Mouse (Mus musculus) liver, embryonic 15.5 days (tissue): ENCODE results near the gene Wdr59. TPM values are rescaled to one million over a fixed set of nuclear protein-coding genes. Genes with fewer than 3 reads are reported as not detected.

ENCODE experiments used
- ATAC-seq: fragments of 200-750 bp; cut with Nextera tagmentation; 2 replicates; pipeline ENCODE4 v1.8.0; 2017; ENCODE audit warnings: moderate number of reproducible peaks, mild to moderate bottlenecking, moderate library complexity; ENCODE audit not compliant: insufficient read depth
- H3K27ac ChIP-seq: fragments of 300-500 bp; sonication (generic); replicated peaks from 2 replicates; pipeline ENCODE4 v1.5.1; 2015; ENCODE audit warnings: mild to moderate bottlenecking, inconsistent platforms
- H3K27me3 ChIP-seq: fragments of 300-500 bp; sonication (generic); 2 replicates; pipeline ENCODE4 v1.6.1; 2015; ENCODE audit warnings: mild to moderate bottlenecking, inconsistent platforms
- H3K36me3 ChIP-seq: fragments of 300-500 bp; sonication (generic); replicated peaks from 2 replicates; pipeline ENCODE4 v1.6.1; 2015; ENCODE audit warnings: moderate library complexity, mild to moderate bottlenecking, inconsistent platforms
- H3K4me1 ChIP-seq: fragments of 300-500 bp; sonication (generic); replicated peaks from 2 replicates; pipeline ENCODE4 v1.6.1; 2015; ENCODE audit warnings: inconsistent platforms
- H3K4me2 ChIP-seq: fragments of 300-500 bp; sonication (generic); 2 replicates; pipeline ENCODE4 v1.6.1; 2015; ENCODE audit warnings: moderate library complexity, mild to moderate bottlenecking, inconsistent platforms
- H3K4me3 ChIP-seq: fragments of 300-500 bp; sonication (generic); replicated peaks from 2 replicates; pipeline ENCODE4 v1.5.1; 2015; ENCODE audit warnings: mild to moderate bottlenecking, inconsistent platforms
- H3K9ac ChIP-seq: fragments of 300-500 bp; sonication (generic); 2 replicates; pipeline ENCODE4 v1.6.1; 2015; ENCODE audit warnings: moderate library complexity, mild to moderate bottlenecking, inconsistent platforms
- H3K9me3 ChIP-seq: fragments of 300-500 bp; sonication (generic); replicated peaks from 2 replicates; pipeline ENCODE4 v1.6.1; 2016; ENCODE audit warnings: inconsistent platforms
- WGBS: fragments of 180-500 bp; shearing (Covaris S2); methylation state at CpG from one replicate; pipeline ENCODE4 v1.1.7; 2015; ENCODE audit warnings: mixed read lengths; ENCODE audit not compliant: insufficient replicate concordance; 5-methylcytosine and 5-hydroxymethylcytosine counted together
- polyA plus RNA-seq: library from polyadenylated mRNA; unstranded; fragments of >200 nt; fragmentation: Nextera tagmentation; extraction: Ambion mirVana; gene quantifications from 2 replicates; pipeline ENCODE4 v1.2.1, GENCODE M21; 2015

Wdr59 gene
- polyA plus RNA-seq, 1 experiment from 2014 or later, result 1.7 TPM

- Histone ChIP-seq H3K4me1 (no peaks in the 10 kb centered on the region), H3K9me3 (no peaks in the 10 kb centered on the region), H3K4me2 (no peak overlapping the region), H3K9ac (no peak overlapping the region), H3K27ac (no peak overlapping the region), H3K4me3 (no peak overlapping the region), H3K27me3 (no peaks in the 10 kb centered on the region), H3K36me3 (peaks cover 7% of the 10 kb centered on the region; the same call in 1 of the 2 replicates)
- no peak for ATAC-seq
- WGBS, result 76% methylated on average over 9 of the region's 9 CpGs
These were observed 29.4 kb downstream of the Wdr59 start for GRCm38 (mm10) chr8:111492508-111492907.

- Histone ChIP-seq H3K4me3 (no peak overlapping the region), H3K27ac (no peak overlapping the region), H3K27me3 (no peaks in the 10 kb centered on the region), H3K36me3 (peaks cover 7% of the 10 kb centered on the region; the same call in 1 of the 2 replicates), H3K9me3 (no peaks in the 10 kb centered on the region), H3K4me1 (no peaks in the 10 kb centered on the region), H3K9ac (no peak overlapping the region), H3K4me2 (no peak overlapping the region)
- 57% methylated on average over 7 of the region's 7 CpGs for WGBS
- no peak for ATAC-seq
These were observed 30.7 kb downstream of the Wdr59 start for GRCm38 (mm10) chr8:111491191-111491590.

GRCm38 (mm10) chr8:111490034-111490591 is 31.8 kb downstream of the Wdr59 start:
- no peaks in the 10 kb centered on the region for H3K4me1 ChIP-seq
- no peaks in the 10 kb centered on the region for H3K27me3 ChIP-seq
- H3K4me3 ChIP-seq, result no peak overlapping the region
- H3K27ac ChIP-seq, result no peak overlapping the region
- no peaks in the 10 kb centered on the region for H3K9me3 ChIP-seq
- no peak for ATAC-seq
- H3K36me3 ChIP-seq, result peaks cover 4% of the 10 kb centered on the region; the same call in 1 of the 2 replicates
- no peak overlapping the region for H3K4me2 ChIP-seq
- WGBS, result 84% methylated on average over 10 of the region's 10 CpGs
- H3K9ac ChIP-seq, result no peak overlapping the region

GRCm38 (mm10) chr8:111480691-111481090 is 41.2 kb downstream of the Wdr59 start:
- H3K4me1 ChIP-seq, result no peaks in the 10 kb centered on the region
- 84% methylated on average over 8 of the region's 8 CpGs for WGBS
- no peaks in the 10 kb centered on the region for H3K27me3 ChIP-seq
- H3K4me2 ChIP-seq, result no peak overlapping the region
- no peak overlapping the region for H3K9ac ChIP-seq
- no peak overlapping the region for H3K4me3 ChIP-seq
- no peak overlapping the region for H3K27ac ChIP-seq
- H3K36me3 ChIP-seq, result peaks cover 39% of the 10 kb centered on the region
- no peaks in the 10 kb centered on the region for H3K9me3 ChIP-seq
- no peak for ATAC-seq

GRCm38 (mm10) chr8:111477761-111478465 is 44.0 kb downstream of the Wdr59 start:
- Histone ChIP-seq H3K9me3 (no peaks in the 10 kb centered on the region), H3K36me3 (peaks cover 40% of the 10 kb centered on the region), H3K27ac (no peak overlapping the region), H3K4me1 (no peaks in the 10 kb centered on the region), H3K4me3 (no peak overlapping the region), H3K9ac (no peak overlapping the region), H3K4me2 (no peak overlapping the region), H3K27me3 (no peaks in the 10 kb centered on the region)
- 74% methylated on average over 5 of the region's 5 CpGs for WGBS
- no peak for ATAC-seq

GRCm38 (mm10) chr8:111471526-111472081 is 50.3 kb downstream of the Wdr59 start:
- no peak overlapping the region for H3K4me2 ChIP-seq
- no peaks in the 10 kb centered on the region for H3K4me1 ChIP-seq
- H3K9me3 ChIP-seq, result no peaks in the 10 kb centered on the region
- H3K27ac ChIP-seq, result no peak overlapping the region
- 75% methylated on average over 12 of the region's 12 CpGs for WGBS
- H3K27me3 ChIP-seq, result no peaks in the 10 kb centered on the region
- H3K36me3 ChIP-seq, result 0 out of 2 replicates have a peak, but pooled peaks cover 8% of the 10 kb centered on the region
- ATAC-seq, result no peak
- H3K4me3 ChIP-seq, result no peak overlapping the region
- H3K9ac ChIP-seq, result no peak overlapping the region

- 81% methylated on average over 6 of the region's 6 CpGs for WGBS
- H3K36me3 ChIP-seq, result 0 out of 2 replicates have a peak, but pooled peaks cover 4% of the 10 kb centered on the region
- no peaks in the 10 kb centered on the region for H3K27me3 ChIP-seq
- H3K4me1 ChIP-seq, result no peaks in the 10 kb centered on the region
- H3K4me3 ChIP-seq, result no peak overlapping the region
- no peak overlapping the region for H3K4me2 ChIP-seq
- H3K9ac ChIP-seq, result no peak overlapping the region
- ATAC-seq, result no peak
- no peaks in the 10 kb centered on the region for H3K9me3 ChIP-seq
- H3K27ac ChIP-seq, result no peak overlapping the region
These were observed 52.9 kb downstream of the Wdr59 start for GRCm38 (mm10) chr8:111469013-111469412.

- Histone ChIP-seq H3K4me3 (no peak overlapping the region), H3K27me3 (no peaks in the 10 kb centered on the region), H3K4me2 (no peak overlapping the region), H3K9ac (no peak overlapping the region), H3K36me3 (0 out of 2 replicates have a peak, but pooled peaks cover 4% of the 10 kb centered on the region), H3K9me3 (no peaks in the 10 kb centered on the region), H3K4me1 (no peaks in the 10 kb centered on the region), H3K27ac (no peak overlapping the region)
- no peak for ATAC-seq
- 51% methylated on average over 1 of the region's 1 CpGs for WGBS
These were observed 56.6 kb downstream of the Wdr59 start for GRCm38 (mm10) chr8:111465341-111465740.

GRCm38 (mm10) chr8:111464526-111464925 is 57.4 kb downstream of the Wdr59 start:
- ATAC-seq, result no peak
- Histone ChIP-seq H3K4me1 (no peaks in the 10 kb centered on the region), H3K27me3 (no peaks in the 10 kb centered on the region), H3K4me3 (no peak overlapping the region), H3K36me3 (0 out of 2 replicates have a peak, but pooled peaks cover 4% of the 10 kb centered on the region), H3K27ac (no peak overlapping the region), H3K9ac (no peak overlapping the region), H3K4me2 (no peak overlapping the region), H3K9me3 (no peaks in the 10 kb centered on the region)
- 75% methylated on average over 4 of the region's 4 CpGs for WGBS

GRCm38 (mm10) chr8:111449671-111450070 is 72.2 kb downstream of the Wdr59 start:
- WGBS, result 40% methylated on average over 4 of the region's 4 CpGs
- ATAC-seq, result no peak
- H3K27me3 ChIP-seq, result no peaks in the 10 kb centered on the region
- no peak overlapping the region for H3K4me3 ChIP-seq
- H3K4me2 ChIP-seq, result no peak overlapping the region
- H3K36me3 ChIP-seq, result no peaks in the 10 kb centered on the region
- H3K27ac ChIP-seq, result no peak overlapping the region
- no peaks in the 10 kb centered on the region for H3K9me3 ChIP-seq
- H3K9ac ChIP-seq, result no peak overlapping the region
- H3K4me1 ChIP-seq, result peaks cover 19% of the 10 kb centered on the region

GRCm38 (mm10) chr8:111445960-111446660 is 75.8 kb downstream of the Wdr59 start:
- H3K27me3 ChIP-seq, result peaks cover 6% of the 10 kb centered on the region
- peak overlapping the region; percentile 45; the same call in 1 of the 2 replicates for H3K27ac ChIP-seq
- peaks cover 23% of the 10 kb centered on the region for H3K4me1 ChIP-seq
- no peaks in the 10 kb centered on the region for H3K36me3 ChIP-seq
- no peak overlapping the region for H3K9ac ChIP-seq
- H3K4me2 ChIP-seq, result peak overlapping the region; percentile 37; the same call in 1 of the 2 replicates
- WGBS, result 52% methylated on average over 4 of the region's 4 CpGs
- no peaks in the 10 kb centered on the region for H3K9me3 ChIP-seq
- peak; percentile 50 for ATAC-seq
- no peak overlapping the region for H3K4me3 ChIP-seq
